Mouse (Mus musculus) cerebellum, adult 11-12 months (tissue): ENCODE results near the gene Yars2.
A peak's percentile ranks its signal among the peaks of the same experiment; 100 is the strongest.
"Not testable (repeated sequence)": the region's sequence is repeated elsewhere in the genome, so short reads cannot be mapped to it uniquely, and the experiment has no call there.

Source experiments
- DNase-seq: peaks from one replicate; pipeline ENCODE4 v3.0.0; 2022

The Yars2 gene

DNA sequence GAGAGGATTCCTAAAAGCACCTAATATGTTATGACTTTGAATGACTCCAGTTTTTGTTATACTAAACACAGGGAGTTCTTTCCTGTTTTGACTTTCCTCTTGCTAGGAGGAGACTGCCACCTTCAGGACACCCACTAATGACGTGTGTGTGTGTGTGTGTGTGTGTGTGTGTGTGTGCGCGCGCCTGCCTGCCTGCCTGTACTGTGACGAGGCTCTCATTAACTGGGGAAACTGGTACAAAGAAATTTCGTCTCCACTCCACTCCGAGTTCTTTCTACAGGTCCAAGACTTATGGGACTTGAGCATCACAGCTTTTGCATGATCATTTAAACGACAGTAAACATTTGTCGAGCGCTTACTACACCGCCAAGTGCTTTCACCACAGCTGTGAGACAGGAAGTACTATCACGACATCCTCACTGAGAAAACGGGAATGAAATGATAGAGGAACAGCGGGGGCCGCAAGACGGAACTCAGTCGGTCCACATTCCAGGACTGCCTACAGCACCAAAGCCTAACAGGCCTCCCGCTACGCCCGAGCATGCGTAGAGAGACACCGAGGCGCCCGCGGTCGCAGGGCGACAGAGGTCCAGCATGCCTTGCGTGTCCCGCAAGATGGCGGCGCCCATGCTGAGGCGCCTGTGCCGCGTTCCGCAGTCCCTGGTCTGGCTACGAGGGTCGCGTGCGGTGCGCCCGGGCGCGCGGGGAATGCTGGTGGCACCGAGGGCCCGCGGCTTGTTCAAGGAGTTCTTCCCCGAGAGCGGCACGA lies at the start of gene Yars2:
Yars2 (plus strand) TSS at position 597 of the 769 bp plus-strand sequence.
- peak; percentile 94 for DNase-seq

- DNase-seq: no peak
These were observed 49.3 kb upstream of the Yars2 start for GRCm38 (mm10) chr16:16253326-16254074.

GRCm38 (mm10) chr16:16255217-16255616 lies 47.5 kb upstream of the Yars2 start:
- DNase-seq: no peak

DNA sequence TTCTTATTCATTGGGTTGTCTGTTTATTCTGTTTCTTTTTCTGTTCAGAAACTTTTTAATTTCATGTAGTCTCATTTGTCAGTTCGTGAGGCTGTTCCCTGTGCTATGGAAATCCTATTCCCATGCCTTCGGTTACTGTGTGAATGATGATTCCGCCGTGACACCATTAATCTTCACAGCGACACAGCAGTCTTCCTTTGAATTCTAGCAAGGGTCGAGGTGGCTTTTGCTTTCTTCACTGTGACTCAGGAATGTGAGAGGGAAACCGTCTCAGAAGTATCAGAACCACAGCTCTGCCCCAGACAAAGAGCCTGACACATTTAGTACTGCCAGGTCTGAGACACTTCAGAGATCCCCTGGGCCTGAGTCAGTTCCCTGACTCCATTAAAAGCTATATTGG lies 46.9 kb upstream of the Yars2 start:
- no peak for DNase-seq

DNA sequence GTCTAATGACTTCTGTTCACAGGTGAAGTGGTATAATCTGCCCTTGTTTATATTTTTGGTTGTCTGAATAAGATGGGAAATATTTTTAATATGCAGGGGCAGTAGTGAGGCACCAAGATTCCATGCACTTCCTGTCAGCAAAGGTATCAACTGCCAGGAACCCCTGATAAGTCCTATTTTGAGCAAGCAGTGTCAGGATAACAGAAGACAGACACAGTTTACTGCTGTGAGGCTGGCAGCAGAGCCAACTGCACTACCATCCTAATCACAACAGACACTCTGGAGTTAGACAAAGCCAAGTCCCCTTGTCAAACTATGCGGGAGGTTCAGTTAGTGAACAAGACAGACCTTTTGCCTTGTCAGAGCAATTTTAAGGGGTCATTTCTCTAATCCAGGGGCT lies 46.1 kb upstream of the Yars2 start:
- DNase-seq: no peak

DNA sequence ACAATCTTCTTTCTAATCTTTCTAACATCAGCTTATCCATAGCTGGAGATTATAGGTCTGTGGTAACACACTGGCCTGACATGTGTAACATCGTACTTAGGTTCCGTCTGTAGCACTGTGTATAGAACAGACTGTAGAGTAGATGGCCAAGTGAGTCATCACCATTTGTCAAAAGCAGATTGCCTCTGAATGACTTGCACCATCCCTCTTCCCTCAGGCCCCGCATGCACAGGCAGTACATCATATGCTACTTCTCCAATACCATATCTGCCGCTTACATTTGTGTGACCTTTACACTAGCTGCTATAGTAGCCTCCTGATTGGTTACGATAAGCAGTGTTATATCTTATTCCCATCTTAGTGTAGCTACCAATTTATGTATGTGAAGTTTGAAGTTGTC lies 41.9 kb upstream of the Yars2 start:
- no peak for DNase-seq

GRCm38 (mm10) chr16:16261481-16261880 lies 41.3 kb upstream of the Yars2 start:
- DNase-seq: no peak

DNA sequence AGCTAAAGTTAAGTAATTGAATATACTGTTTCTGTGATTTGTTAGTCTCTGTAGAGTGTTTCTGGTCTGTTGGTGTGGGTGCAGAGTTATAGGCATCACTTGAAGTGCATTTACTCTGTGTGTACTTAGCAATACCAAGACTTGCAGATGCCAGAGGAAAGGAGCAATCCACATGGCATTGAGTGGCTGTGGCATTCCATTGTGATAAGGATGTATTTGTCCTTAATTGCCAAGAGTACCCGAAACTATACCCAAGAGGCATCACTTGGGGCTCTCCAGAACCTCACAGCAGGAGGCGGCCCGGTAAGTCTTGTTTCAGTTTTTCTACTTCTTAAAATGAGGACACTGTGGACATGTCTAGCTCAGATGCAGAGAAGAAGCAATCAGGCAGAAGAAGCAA lies 40.3 kb upstream of the Yars2 start:
- DNase-seq: no peak

DNA sequence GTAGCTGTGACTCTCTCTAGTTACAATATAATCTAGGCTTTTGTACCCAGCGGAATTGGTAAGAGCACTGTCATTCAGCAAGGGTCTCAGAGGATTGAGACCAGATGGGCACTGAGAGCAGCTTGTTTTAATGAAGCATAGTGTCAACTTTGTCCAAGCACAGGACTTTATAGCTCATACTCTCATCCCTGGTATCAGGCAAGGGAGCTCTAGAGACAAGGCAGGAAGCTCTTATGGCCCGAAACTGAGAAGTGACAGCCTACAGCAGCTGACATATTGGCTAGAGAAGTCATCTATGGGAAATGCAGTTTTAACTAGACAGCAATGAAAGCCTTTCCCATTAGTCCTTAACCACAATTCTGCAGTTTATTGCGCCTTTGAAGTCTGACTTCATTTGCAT lies 29.8 kb upstream of the Yars2 start:
- no peak for DNase-seq

DNA sequence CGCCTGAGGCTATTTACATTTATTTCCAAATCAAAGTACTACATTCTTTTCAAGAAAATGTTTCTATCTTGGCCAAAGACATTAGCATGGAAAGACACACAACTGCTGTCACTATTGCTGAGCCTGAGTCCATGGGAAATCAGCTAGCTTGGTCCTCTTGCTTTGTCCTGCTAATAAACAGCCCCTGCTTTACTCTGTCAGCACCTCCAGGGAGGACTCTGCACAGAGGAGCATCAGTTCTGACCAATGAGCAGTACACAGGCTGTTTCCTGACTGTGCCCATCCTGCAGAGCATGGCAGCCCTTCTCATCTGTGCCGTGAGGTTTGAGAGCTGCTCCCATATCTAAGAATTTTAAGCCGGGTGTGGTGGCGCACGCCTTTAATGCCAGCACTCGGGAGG lies 29.0 kb upstream of the Yars2 start:
- no peak for DNase-seq

GRCm38 (mm10) chr16:16303138-16303827 lies 518 bp downstream of the Yars2 start:
- DNase-seq: peak; percentile 65

DNA sequence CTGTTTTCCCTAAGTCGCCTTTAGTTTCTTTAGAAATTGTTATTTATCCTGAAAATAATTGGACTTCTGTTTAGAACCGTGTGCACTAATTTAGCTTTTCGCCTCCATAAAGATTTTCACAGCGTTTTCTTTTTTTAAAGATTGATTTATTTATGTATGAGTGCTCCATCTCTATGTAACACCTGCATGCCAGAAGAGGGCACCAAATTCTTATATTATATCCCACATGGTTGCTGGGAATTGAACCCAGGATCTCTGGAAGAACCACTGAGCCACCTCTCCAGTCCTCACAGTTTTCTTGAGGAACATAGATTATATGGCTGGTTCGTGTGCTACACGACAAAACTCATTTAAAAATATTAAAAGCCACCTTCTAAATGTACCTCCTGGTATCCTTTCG lies 1.1 kb downstream of the Yars2 start:
- no peak for DNase-seq

DNA sequence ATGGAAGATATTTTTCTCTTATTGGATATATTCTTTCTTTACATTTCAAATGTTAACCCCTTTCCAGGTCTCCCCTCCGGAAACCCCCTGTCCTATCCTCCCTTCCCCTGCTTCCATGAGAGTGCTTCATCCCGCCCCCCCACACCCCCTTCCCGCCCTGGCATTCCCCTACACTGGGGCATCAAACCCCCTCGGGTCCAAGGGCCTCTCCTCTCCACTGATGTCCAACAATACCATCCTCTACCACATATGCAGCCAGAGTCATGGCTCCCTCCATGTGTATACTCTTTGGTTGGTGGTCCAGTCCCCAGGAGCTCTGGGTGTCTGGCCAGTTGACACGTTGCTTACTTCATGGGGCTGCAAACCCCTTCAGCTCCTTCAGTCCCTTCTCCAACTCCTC lies 8.6 kb downstream of the Yars2 start:
- DNase-seq: no peak

DNA sequence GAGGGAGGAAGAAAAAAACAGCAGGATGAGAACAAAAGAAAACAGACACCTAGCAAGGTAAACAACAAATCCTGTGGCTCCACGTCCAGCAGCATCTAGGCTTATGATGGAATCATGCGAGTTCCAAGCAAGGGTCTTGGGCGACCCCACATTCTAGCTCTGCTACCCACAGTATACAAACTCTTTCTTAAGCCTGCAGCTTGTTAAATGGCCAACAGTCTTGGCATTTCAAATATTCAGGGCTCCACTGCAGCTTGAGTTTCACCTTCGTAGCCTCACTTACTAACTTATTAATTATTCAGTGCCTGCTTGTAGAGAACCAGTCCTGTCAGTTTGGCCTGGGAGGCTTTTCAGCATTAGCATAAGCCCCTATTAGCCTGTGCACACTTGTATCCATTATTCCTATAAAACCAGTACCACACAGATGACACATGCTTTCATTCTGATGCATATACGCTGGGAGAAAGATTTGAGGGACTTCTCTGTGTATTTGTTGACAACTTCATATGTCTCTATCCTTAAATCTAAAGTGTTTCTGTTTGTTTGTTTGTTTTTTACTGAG lies 23.1 kb downstream of the Yars2 start:
- no peak for DNase-seq

DNA sequence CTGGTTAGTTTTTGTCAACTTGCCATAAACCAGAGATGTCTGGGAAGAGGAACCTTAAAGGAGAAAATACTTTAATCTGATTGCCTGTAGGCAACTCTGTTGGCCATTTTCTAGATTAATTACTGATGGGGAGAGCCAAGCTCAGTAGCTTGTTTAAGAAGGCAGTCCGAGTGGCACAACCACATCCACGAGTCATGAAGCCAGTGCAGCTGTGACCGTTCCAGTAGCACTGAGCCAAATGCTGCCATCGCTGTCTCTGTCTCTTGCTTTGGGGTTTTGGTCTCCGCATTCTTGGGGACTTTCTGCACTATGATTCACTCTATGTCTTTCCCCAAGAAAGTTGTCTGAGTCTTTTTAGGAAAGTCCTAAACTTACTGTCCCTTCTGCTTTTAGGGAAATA lies 43.7 kb downstream of the Yars2 start:
- DNase-seq: no peak

- no peak for DNase-seq
These were observed 55.1 kb downstream of the Yars2 start for GRCm38 (mm10) chr16:16357908-16358307.

- DNase-seq: peak; percentile 92
These were observed 55.8 kb downstream of the Yars2 start, which contains the start of gene Dnm1l for GRCm38 (mm10) chr16:16358481-16359100. Gene Dnm1l (minus strand): TSS chr16:16358959.

- not testable (repeated sequence) for DNase-seq
These were observed 56.3 kb downstream of the Yars2 start for GRCm38 (mm10) chr16:16359101-16359482.
